Mouse (Mus musculus): ENCODE data around the gene Cntnap5c. TPM values are rescaled to one million over a fixed set of nuclear protein-coding genes. Genes with fewer than 3 reads are reported as not detected.
"Not testable (repeated sequence)": the region's sequence is repeated elsewhere in the genome, so short reads cannot be mapped to it uniquely, and the experiment has no call there.

Cntnap5c gene
- total RNA-seq (2021), result not detected in 2 replicates
- long read RNA-seq, result 0 reads

GRCm38 (mm10) chr17:57768622-57769610 is at the start of gene Cntnap5c:
TSS of gene Cntnap5c (plus strand) at chr17:57769570.
- peak; percentile 50 for DNase-seq

GRCm38 (mm10) chr17:57742119-57742518 is 27.3 kb upstream of the Cntnap5c start, which contains the start of gene Gm21834:
TSS of gene Gm21834 (minus strand) at chr17:57742219.
- no peak for DNase-seq

GRCm38 (mm10) chr17:57758033-57758432 is 11.3 kb upstream of the Cntnap5c start:
- DNase-seq, result no peak

GRCm38 (mm10) chr17:57767306-57767705 is 2.1 kb upstream of the Cntnap5c start:
- no peak for DNase-seq

GRCm38 (mm10) chr17:57770904-57771303 is 1.5 kb downstream of the Cntnap5c start:
- no peak for DNase-seq

GRCm38 (mm10) chr17:57788161-57788799 is 18.9 kb downstream of the Cntnap5c start:
- no peak for DNase-seq

- DNase-seq, result no peak
Measured at GRCm38 (mm10) chr17:57795408-57795807, 26.0 kb downstream of the Cntnap5c start.

- no peak for DNase-seq
Measured at GRCm38 (mm10) chr17:57796668-57797311, 27.4 kb downstream of the Cntnap5c start.

GRCm38 (mm10) chr17:57799414-57799985 is 30.1 kb downstream of the Cntnap5c start:
- no peak for DNase-seq

GRCm38 (mm10) chr17:57801180-57801579 is 31.8 kb downstream of the Cntnap5c start:
- no peak for DNase-seq

GRCm38 (mm10) chr17:57837090-57837971 is 68.0 kb downstream of the Cntnap5c start:
- no peak for DNase-seq

- DNase-seq, result not testable (repeated sequence)
Measured at GRCm38 (mm10) chr17:57855811-57856210, 86.4 kb downstream of the Cntnap5c start.

GRCm38 (mm10) chr17:57865996-57866395 is 96.6 kb downstream of the Cntnap5c start:
- no peak for DNase-seq

- no peak for DNase-seq
Measured at GRCm38 (mm10) chr17:57887742-57888389, 118.5 kb downstream of the Cntnap5c start.

- no peak for DNase-seq
Measured at GRCm38 (mm10) chr17:57911770-57912293, 142.5 kb downstream of the Cntnap5c start.

GRCm38 (mm10) chr17:57984230-57984629 is 214.9 kb downstream of the Cntnap5c start:
- DNase-seq, result no peak

GRCm38 (mm10) chr17:57988420-57988819 is 219.1 kb downstream of the Cntnap5c start:
- peak; percentile 12 for DNase-seq

- no peak for DNase-seq
Measured at GRCm38 (mm10) chr17:57996461-57996860, 227.1 kb downstream of the Cntnap5c start.

- no peak for DNase-seq
Measured at GRCm38 (mm10) chr17:57999080-57999479, 229.7 kb downstream of the Cntnap5c start.

GRCm38 (mm10) chr17:58002845-58003244 is 233.5 kb downstream of the Cntnap5c start:
- no peak for DNase-seq

Measured in adrenal gland, postnatal 25 days (tissue).